Mouse (Mus musculus) cortical plate, adult 2 months (tissue): ENCODE data around the gene Ptprd.

Source experiments
- CTCF ChIP-seq: fragments of 200-500 bp; IDR thresholded peaks from 2 replicates; pipeline ENCODE4 v1.5.1; 2011; ENCODE audit warnings: mild to moderate bottlenecking, control low read depth, low read length; ENCODE audit not compliant: insufficient read depth; ENCODE audit errors: extremely low read depth
- POLR2A ChIP-seq: fragments of 200-500 bp; IDR thresholded peaks from 2 replicates; pipeline ENCODE4 v1.6.1; 2011; ENCODE audit warnings: mild to moderate bottlenecking, low read length, control low read depth; ENCODE audit not compliant: insufficient read depth; ENCODE audit errors: extremely low read depth

- TF ChIP-seq CTCF: no peak
- no peak for TF ChIP-seq POLR2A
These were observed 1921.9 kb downstream of the Ptprd start for GRCm38 (mm10) chr4:76289612-76290483.
